Mouse (Mus musculus): ENCODE measurements around the gene Gm14459.
"Not testable (repeated sequence)": the region's sequence is repeated elsewhere in the genome, so short reads cannot be mapped to it uniquely, and the experiment has no call there.

Gm14459 gene

DNA sequence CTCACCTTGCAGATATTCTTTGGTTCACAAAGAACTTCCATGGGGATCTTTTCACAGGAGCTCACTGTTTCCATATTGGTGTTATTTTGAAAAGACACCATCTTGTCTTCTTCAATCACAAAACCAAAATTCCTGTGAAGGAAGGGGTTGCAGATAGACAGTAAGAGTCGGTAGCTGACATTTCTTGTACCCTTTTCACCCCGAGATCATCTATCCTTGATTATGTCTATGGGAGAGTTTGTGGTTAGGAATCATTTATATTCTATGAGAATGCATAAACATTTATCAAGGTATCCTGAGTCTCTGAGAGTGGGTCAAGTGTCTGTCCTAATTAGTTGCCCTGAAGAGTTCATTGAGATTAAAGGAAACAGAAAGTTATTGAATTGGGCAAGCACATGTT is at the start of gene Gm14459:
TSS of gene Gm14459 (minus strand) at position 101 of the 400 bp plus-strand sequence.
- DNase-seq (ENCODE audit: low spot score in 2 of 2): no peak

DNA sequence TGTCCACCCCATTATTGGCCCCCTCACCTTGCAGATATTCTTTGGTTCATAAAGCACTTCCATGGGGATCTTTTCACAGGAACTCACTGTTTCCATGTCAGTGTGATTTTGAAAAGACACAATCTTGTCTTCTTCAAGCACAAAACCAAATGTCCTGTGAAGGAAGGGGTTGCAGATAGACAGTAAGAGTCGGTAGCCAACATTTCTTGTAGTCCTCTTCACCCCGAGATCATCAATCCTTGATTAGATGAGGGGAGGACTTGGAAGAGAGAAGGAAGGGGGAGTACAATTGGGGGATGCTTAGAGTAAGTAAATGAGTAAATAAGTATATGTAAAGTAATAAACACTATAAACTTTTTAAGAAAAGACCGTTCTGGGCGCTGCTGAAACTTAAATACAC is 23.4 kb upstream of the Gm14459 start, which contains the start of gene Ssxb6:
TSS of gene Ssxb6 (minus strand) at position 101 of the 400 bp plus-strand sequence.
- DNase-seq (ENCODE audit: low spot score in 2 of 2): not testable (repeated sequence)
